8 mouse cellular contexts compared by ENCODE assay signal in genomic region chr11:4703688-4704071, GRCm38 (mm10). TPM values are rescaled to one million over a fixed set of nuclear protein-coding genes. Genes with fewer than 3 reads are reported as not detected.
DNase-seq lines count a peak whose midpoint lies in the region; ATAC-seq and TF ChIP-seq lines count a peak whose summit lies in the region.

No protein-coding gene starts in this region.

- peak overlapping the region; percentile 79 for H3K9ac ChIP-seq in liver, adult 2 months (ENCODE audit: low read depth, low read length)
- peak overlapping the region; percentile 71 for H3K9ac ChIP-seq in embryonic facial prominence, embryonic 14.5 days (ENCODE audit: low read depth, low read length)
- H3K9ac ChIP-seq in limb, embryonic 11.5 days (ENCODE audit: low read length) = peak overlapping the region; percentile 87
- H3K9ac ChIP-seq in neural tube, embryonic 14.5 days (replicated peaks; ENCODE audit: low read depth, low read length) = peak overlapping the region; percentile 70

- no peaks in the 10 kb centered on the region for H3K9me3 ChIP-seq in embryonic facial prominence, embryonic 14.5 days (ENCODE audit: control insufficient read depth, low read length)
- H3K9me3 ChIP-seq in limb, embryonic 11.5 days (ENCODE audit: control insufficient read depth, low read length) = no peaks in the 10 kb centered on the region
- no peaks in the 10 kb centered on the region for H3K9me3 ChIP-seq in neural tube, embryonic 14.5 days (ENCODE audit: control insufficient read depth, low read length)

- ATAC-seq in embryonic facial prominence, embryonic 14.5 days (ENCODE audit: low read depth) = 0 out of 2 replicates have a peak, but pooled peaks have one; percentile 0
- ATAC-seq in limb, embryonic 11.5 days (ENCODE audit: insufficient number of reproducible peaks, low FRiP score, low TSS enrichment, low read depth) = no peak
- no peak; the same call in 1 of the 2 replicates for ATAC-seq in neural tube, embryonic 14.5 days (ENCODE audit: low read depth)

- peak overlapping the region; percentile 82 for H3K4me2 ChIP-seq in embryonic facial prominence, embryonic 14.5 days (ENCODE audit: low read depth, low read length)
- H3K4me2 ChIP-seq in limb, embryonic 11.5 days (ENCODE audit: low read depth, severe bottlenecking) = peak overlapping the region; percentile 80
- peak overlapping the region; percentile 84 for H3K4me2 ChIP-seq in neural tube, embryonic 14.5 days (ENCODE audit: low read depth, low read length)

- DNase-seq in liver, adult 2 months (ENCODE audit: extremely low read depth, low read depth, low spot score) = no peak
- no peak for DNase-seq in liver
- no peak for DNase-seq in embryonic facial prominence, embryonic 14.5 days (ENCODE audit: low spot score)
- DNase-seq in limb, embryonic 11.5 days (ENCODE audit: low spot score) = no peak
- DNase-seq in adrenal gland, postnatal 4 days (ENCODE audit: low spot score in 2 of 2) = no peak
- DNase-seq in layer of hippocampus, adult 18-20 months (ENCODE audit: low spot score in 2 of 2) = no peak
- no peak for DNase-seq in cerebellum, adult 11 months

- no peak for TF ChIP-seq CTCF in liver, adult 2 months (IDR thresholded peaks at IDR 0.05; ENCODE audit: low read depth, low read length)

- H3K4me1 ChIP-seq in liver, adult 2 months (ENCODE audit: control insufficient read depth, insufficient read depth, low read length) = peaks cover 4% of the 10 kb centered on the region
- H3K4me1 ChIP-seq in embryonic facial prominence, embryonic 14.5 days (ENCODE audit: control insufficient read depth, insufficient read depth, low read length) = peaks cover 7% of the 10 kb centered on the region; the same call in 1 of the 2 replicates
- H3K4me1 ChIP-seq in limb, embryonic 11.5 days (ENCODE audit: control insufficient read depth, insufficient read depth, low read length) = no peaks in the 10 kb centered on the region
- peaks cover 12% of the 10 kb centered on the region; the same call in 1 of the 2 replicates for H3K4me1 ChIP-seq in neural tube, embryonic 14.5 days (ENCODE audit: control insufficient read depth, insufficient read depth, low read length)

- H3K4me3 ChIP-seq in liver, adult 2 months (ENCODE audit: insufficient read depth, low read depth, low read length) = peak overlapping the region; percentile 62
- H3K4me3 ChIP-seq in embryonic facial prominence, embryonic 14.5 days (ENCODE audit: low read depth, low read length) = peak overlapping the region; percentile 56
- peak overlapping the region; percentile 88 for H3K4me3 ChIP-seq in limb, embryonic 11.5 days (ENCODE audit: low read depth, low read length)
- peak overlapping the region; percentile 61 for H3K4me3 ChIP-seq in neural tube, embryonic 14.5 days (ENCODE audit: low read depth, low read length)

- under 1% methylated on average over 12 of the region's 12 CpGs for WGBS in liver, adult 2 months
- WGBS in embryonic facial prominence, embryonic 14.5 days = 7% methylated on average over 12 of the region's 12 CpGs
- WGBS in limb, embryonic 11.5 days = 4% methylated on average over 12 of the region's 12 CpGs
- 6% methylated on average over 12 of the region's 12 CpGs for WGBS in neural tube, embryonic 14.5 days

- no peaks in the 10 kb centered on the region for H3K27me3 ChIP-seq in liver, adult 2 months (ENCODE audit: control insufficient read depth, insufficient read depth, low read length)
- H3K27me3 ChIP-seq in embryonic facial prominence, embryonic 14.5 days (replicated peaks; ENCODE audit: control insufficient read depth, insufficient read depth, low read length) = no peaks in the 10 kb centered on the region
- H3K27me3 ChIP-seq in limb, embryonic 11.5 days (ENCODE audit: control insufficient read depth, insufficient read depth, low read length) = no peaks in the 10 kb centered on the region
- H3K27me3 ChIP-seq in neural tube, embryonic 14.5 days (ENCODE audit: control insufficient read depth, insufficient read depth, low read length) = no peaks in the 10 kb centered on the region

- no peaks in the 10 kb centered on the region for H3K79me2 ChIP-seq in liver, adult 2 months (ENCODE audit: control insufficient read depth, insufficient read depth, low read length)

- H3K27ac ChIP-seq in liver, adult 2 months (replicated peaks; ENCODE audit: insufficient read depth, low read depth, low read length) = peak overlapping the region; percentile 67
- H3K27ac ChIP-seq in embryonic facial prominence, embryonic 14.5 days (replicated peaks; ENCODE audit: low read depth, low read length) = no peak overlapping the region
- H3K27ac ChIP-seq in limb, embryonic 11.5 days (replicated peaks; ENCODE audit: low read depth, low read length) = no peak overlapping the region
- H3K27ac ChIP-seq in neural tube, embryonic 14.5 days (ENCODE audit: low read depth, low read length) = no peak overlapping the region

- H3K36me3 ChIP-seq in liver, adult 2 months (ENCODE audit: control insufficient read depth, insufficient read depth, low read length) = peaks cover 14% of the 10 kb centered on the region
- peaks cover 13% of the 10 kb centered on the region for H3K36me3 ChIP-seq in embryonic facial prominence, embryonic 14.5 days (ENCODE audit: control insufficient read depth, insufficient read depth, low read length)
- H3K36me3 ChIP-seq in limb, embryonic 11.5 days (ENCODE audit: control insufficient read depth, insufficient read depth, low read length) = peaks cover 9% of the 10 kb centered on the region
- peaks cover 7% of the 10 kb centered on the region for H3K36me3 ChIP-seq in neural tube, embryonic 14.5 days (ENCODE audit: control insufficient read depth, insufficient read depth, low read length)

- no peak for TF ChIP-seq POLR2A in liver, adult 2 months (IDR thresholded peaks at IDR 0.05; ENCODE audit: extremely low read depth, insufficient read depth, low read length)

RNA-seq across cellular contexts. Expression of gene Uqcr10, which starts 0.5 kb away (rescaled TPM):
- total RNA-seq in liver, adult 2 months (2014; rRNA removed) = 702 and 886 TPM in 2 replicates
- polyA plus RNA-seq in liver, adult 2 months (2012; rRNA removed) = 568 and 709 TPM in 2 replicates
- 722 and 816 TPM in 2 replicates for polyA plus RNA-seq in embryonic facial prominence, embryonic 14.5 days (2014; fragmentation: Nextera tagmentation; extraction: Ambion mirVana)
- polyA plus RNA-seq in limb, embryonic 11.5 days (2014; fragmentation: Nextera tagmentation; extraction: Ambion mirVana) = 639 and 641 TPM in 2 replicates
- 550 and 671 TPM in 2 replicates for polyA plus RNA-seq in neural tube, embryonic 14.5 days (2014; fragmentation: Nextera tagmentation; extraction: Ambion mirVana)
- 100 to 1,000 TPM; 558 to 634 TPM for total RNA-seq in adrenal gland, postnatal 4 days (2021)
- 100 to 1,000 TPM; 372 to 389 TPM for total RNA-seq in layer of hippocampus, adult 18-20 months (2021)

RNA-seq across cellular contexts. Expression of gene Zmat5, which starts 0.8 kb away (rescaled TPM):
- 3.6 and 5.1 TPM in 2 replicates for total RNA-seq in liver, adult 2 months (2014; rRNA removed)
- 13.8 and 17.5 TPM in 2 replicates for polyA plus RNA-seq in liver, adult 2 months (2012; rRNA removed)
- polyA plus RNA-seq in embryonic facial prominence, embryonic 14.5 days (2014; fragmentation: Nextera tagmentation; extraction: Ambion mirVana) = 51.7 and 52.2 TPM in 2 replicates
- polyA plus RNA-seq in limb, embryonic 11.5 days (2014; fragmentation: Nextera tagmentation; extraction: Ambion mirVana) = 77.1 and 78.9 TPM in 2 replicates
- polyA plus RNA-seq in neural tube, embryonic 14.5 days (2014; fragmentation: Nextera tagmentation; extraction: Ambion mirVana) = 58.0 and 62.2 TPM in 2 replicates
- 10 to 100 TPM; 45.4 to 45.7 TPM for total RNA-seq in adrenal gland, postnatal 4 days (2021)
- total RNA-seq in layer of hippocampus, adult 18-20 months (2021) = 10 to 100 TPM; 32.4 to 34.4 TPM

RNA-seq across cellular contexts. Expression of gene Cabp7, which starts 42.9 kb away (rescaled TPM):
- not detected in 2 replicates for total RNA-seq in liver, adult 2 months (2014; rRNA removed)
- not detected in 2 replicates for polyA plus RNA-seq in liver, adult 2 months (2012; rRNA removed)
- 0.15 and 0.30 TPM in 2 replicates for polyA plus RNA-seq in embryonic facial prominence, embryonic 14.5 days (2014; fragmentation: Nextera tagmentation; extraction: Ambion mirVana)
- polyA plus RNA-seq in limb, embryonic 11.5 days (2014; fragmentation: Nextera tagmentation; extraction: Ambion mirVana) = 0.07 and 0.19 TPM in 2 replicates
- polyA plus RNA-seq in neural tube, embryonic 14.5 days (2014; fragmentation: Nextera tagmentation; extraction: Ambion mirVana) = 2.4 and 3.3 TPM in 2 replicates
- under 1 TPM; 0.20 to 0.50 TPM for total RNA-seq in adrenal gland, postnatal 4 days (2021)
- 100 to 1,000 TPM; 320 to 358 TPM for total RNA-seq in layer of hippocampus, adult 18-20 months (2021)
